Mouse (Mus musculus): ENCODE data around the gene Insrr. TPM values are rescaled to one million over a fixed set of nuclear protein-coding genes. Genes with fewer than 3 reads are reported as not detected.

Insrr gene
- total RNA-seq (2021): under 1 TPM; 0.29 to 0.30 TPM
- long read RNA-seq, partial matches to known transcripts: 1 of 1 reads
- long read RNA-seq, other reads (novel, unspliced or antisense): 0 of 1 reads

DNA sequence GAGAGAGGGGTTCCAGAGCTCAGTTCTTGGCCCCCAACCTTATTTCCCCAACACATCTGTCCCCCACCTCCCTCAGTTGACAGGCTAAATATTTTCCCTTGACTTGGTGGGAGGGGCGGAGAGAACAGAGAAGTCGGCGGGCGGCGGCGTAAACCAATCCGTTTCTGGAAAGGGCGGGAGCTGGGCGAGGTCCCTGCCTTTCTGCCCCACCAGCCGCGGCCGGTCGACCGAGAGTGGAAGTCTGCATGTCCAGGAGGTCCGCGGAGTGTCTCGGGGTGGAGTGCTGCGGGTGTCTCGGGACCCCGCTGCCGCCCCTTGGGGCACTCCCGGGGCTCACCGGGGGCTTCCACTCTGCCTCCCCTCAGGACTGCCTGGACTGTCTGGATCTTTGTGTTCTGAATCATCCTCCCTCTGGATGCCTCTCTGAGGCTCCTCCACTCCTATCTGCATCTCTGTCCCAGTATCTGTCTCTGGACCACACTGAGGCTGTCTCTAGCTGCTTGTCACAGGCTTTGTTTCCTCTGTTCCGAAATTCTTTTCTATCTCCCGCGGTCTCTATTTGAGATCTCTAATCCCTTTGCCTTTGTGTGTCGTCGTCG is at the start of gene Insrr:
TSS of gene Insrr (plus strand) at position 216 of the 599 bp plus-strand sequence.
- DNase-seq (ENCODE audit: low spot score in 2 of 2): no peak

DNA sequence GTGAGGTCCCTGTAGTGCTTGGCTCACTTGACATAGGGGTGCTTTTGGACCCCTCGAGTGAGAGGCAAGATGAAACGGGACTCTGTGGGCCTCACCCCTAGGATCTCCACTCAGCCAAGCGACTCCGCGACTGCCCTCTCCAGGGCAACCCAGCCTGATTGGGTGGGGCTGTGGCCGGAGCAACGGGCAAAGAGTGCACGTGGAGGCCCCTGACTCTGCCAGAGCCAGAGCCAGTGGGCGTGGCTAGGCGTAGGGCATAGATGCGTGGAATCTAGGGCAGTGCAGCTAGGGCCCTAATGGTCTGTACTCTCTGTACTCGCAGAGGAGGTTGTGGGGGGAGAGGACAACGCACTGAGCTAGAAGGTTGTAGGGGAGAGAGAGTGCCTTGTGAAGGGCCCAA is 48.3 kb upstream of the Insrr start, which contains the start of gene Lrrc71:
TSS of gene Lrrc71 (minus strand) at position 195 of the 400 bp plus-strand sequence.
- no peak for DNase-seq (ENCODE audit: low spot score in 2 of 2)

DNA sequence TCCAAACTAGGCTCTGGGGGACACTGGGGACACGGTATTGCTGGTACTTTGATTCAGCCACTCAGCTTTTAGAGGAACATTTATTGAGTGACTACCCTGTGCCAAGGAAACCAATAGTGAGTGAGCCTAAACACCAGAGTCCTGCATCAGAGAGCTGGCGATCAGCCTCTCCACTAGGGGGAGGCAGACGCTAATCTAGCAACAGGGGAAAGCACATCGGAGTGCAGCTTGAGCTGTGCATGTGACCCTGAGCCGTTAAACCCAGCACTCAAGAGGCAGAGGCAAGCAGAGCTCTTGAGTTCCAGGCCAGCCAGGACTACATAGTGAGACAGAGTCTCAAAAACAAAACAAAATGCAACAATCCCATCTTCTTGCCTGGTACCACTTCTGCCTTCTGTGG is 47.7 kb upstream of the Insrr start:
- peak in 1 of 2 experiments; percentile 58 for DNase-seq (ENCODE audit: low spot score in 2 of 2)

DNA sequence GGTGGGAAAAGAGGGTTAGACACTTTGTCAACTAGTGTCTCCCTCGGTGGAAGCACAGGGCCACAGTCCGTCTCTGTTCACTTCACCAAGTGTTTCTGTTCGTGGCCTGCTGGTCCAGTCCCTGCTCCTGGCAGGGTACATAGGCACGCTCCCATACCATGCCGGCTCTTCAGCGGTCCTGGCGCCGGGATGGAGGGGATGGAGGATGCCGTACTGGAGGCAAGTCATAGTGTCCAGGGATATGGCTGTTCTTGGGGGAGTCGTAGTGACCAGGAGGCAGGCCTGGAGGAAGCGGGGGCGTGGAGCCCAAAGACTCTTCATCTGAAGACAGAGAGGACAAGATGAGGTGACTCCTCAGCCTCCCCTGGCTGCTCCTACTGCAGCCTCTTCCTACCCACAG is 46.8 kb upstream of the Insrr start:
- DNase-seq (ENCODE audit: low spot score in 2 of 2): no peak

DNA sequence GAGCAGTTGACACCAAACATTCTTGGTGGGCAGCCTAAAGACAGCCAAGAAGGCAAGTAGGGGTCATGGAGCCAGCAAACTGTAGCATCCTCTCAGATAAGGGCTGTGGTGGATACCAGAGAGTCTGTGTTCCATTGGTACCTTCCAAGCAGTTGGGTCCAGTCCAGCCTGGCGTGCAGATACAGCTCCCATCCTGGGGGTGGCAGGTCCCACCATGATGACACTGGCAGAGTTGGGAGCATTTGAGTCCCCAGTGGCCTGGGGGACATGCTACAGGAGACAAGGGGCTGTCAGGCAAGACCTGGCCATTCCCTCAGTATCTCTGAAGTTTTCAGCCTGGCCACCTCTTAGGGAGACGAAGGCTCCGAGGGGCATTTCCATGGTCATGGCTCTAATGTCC is 44.2 kb upstream of the Insrr start:
- DNase-seq (ENCODE audit: low spot score in 2 of 2): no peak

DNA sequence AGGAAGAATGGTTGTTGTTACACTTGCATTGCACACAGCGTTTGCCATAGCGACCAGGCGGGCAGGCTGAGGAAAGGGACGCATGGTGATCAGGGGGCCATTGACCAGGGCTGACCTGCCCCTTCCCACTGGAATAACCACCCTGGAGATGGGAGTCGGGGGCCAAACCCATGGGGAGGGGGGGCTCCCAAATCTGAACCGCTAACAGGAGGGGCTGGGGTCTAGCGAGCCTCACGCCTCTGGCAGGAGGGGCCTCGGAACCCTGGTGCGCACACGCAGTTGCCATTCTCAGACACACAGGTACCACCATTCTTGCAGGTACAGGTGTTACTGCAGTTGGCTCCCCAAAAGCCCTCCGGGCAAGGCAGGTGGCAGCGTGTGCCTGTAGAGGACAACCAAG is 42.9 kb upstream of the Insrr start:
- DNase-seq (ENCODE audit: low spot score in 2 of 2): no peak

DNA sequence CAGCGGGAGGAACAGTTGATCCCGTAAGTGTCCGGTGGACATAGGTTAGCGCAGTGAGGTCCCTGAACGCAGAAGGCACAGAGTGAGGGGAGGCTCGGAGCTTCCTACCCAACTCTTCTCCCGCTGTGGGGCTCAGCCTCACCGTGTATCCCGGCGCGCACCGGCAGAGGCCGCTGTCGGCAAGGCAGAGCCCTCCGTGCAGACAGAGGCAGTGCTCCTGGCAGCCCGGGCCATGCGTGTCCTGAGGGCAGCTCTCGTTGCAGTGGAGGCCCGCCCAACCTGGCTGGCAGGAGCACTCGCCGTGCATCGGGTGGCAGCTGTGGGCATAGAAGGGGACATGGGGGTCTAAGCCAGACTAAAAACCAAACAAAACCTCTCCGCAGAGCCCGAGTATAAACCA is 40.8 kb upstream of the Insrr start:
- DNase-seq (ENCODE audit: low spot score in 2 of 2): peak; percentile 95

DNA sequence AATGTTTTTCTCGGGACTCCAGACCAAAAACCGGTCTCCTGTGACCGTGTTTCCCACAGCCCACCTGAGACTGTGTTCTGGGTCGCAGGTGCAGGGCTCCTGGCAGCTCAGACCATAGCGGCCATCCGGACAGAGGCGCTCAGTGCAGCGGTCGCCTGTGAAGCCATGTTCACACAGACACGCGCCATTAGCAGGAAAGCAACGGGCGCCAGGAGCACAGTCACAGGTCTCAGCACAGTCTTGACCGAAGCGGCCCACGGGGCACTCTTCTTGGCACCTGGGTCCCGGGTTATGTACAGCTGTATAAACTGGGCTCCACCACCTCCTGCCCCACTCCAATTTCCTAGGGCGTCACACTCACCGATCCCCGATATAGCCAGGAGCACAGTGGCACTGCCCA is 40.3 kb upstream of the Insrr start:
- no peak for DNase-seq (ENCODE audit: low spot score in 2 of 2)

DNA sequence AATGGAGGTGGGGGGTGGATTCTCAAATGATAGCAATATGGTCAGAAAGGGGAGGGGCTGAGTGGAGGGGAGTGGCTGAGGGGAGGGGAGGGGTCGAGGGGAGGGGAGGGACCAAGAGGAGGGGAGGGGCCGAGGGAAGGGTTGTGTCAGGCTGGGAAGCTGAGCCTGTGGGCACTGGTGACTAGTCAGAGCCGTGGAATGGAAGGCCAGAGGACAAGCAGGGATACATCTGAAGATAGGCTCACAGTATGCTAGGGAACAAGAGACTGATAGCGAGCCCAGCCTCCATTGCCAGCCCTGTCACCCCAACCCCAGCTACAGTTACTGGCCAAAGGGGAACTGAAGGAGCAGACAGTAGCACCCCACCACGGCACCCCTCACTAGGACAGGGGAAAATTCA is 38.1 kb upstream of the Insrr start:
- no peak for DNase-seq (ENCODE audit: low spot score in 2 of 2)

DNA sequence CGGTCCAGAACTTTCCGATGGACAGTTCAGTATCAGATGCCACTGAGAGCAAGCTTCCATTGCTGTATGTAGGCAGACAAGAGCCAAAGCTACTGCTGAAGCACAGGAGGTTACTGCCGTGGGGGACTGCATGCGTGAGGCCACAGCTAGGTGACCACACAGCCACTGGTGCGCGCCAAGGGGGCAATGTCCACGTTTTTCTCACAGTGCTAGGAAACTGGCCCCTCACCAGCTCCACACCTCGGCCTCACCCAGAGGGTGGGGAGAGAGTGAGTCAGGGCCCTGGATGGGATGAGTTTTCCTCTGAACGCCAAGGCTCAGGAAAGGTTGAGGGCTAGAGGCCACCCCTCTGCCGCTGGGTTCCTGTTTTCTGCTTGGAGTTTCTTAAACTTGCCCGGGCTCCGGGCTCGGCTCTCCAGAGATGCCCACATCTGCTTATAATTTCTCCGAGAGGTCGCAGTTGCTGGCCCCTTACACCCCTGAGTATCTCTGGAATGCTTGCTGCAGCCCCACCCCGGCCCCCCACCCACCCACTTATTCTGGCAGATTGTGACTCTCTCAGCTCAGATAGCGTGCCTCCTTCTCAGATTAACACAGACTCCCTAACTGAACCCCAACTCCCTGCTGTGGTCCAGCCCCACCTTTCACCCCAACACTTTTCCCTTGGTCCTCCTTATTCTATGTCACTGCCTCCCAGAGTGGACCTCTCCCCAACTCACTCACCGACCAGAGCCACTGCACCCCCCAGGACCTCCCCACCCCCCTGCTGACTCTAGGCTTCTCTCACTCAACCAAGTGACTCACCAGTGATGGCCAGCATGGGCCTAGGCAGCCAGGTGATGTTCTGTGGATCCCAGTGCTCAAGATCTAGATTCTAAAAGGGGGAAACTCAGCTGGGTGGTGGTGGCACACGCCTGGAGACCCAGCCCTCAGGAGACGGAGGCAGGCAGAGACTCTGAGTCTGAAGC is 35.1 kb upstream of the Insrr start:
- DNase-seq (ENCODE audit: low spot score in 2 of 2): no peak

DNA sequence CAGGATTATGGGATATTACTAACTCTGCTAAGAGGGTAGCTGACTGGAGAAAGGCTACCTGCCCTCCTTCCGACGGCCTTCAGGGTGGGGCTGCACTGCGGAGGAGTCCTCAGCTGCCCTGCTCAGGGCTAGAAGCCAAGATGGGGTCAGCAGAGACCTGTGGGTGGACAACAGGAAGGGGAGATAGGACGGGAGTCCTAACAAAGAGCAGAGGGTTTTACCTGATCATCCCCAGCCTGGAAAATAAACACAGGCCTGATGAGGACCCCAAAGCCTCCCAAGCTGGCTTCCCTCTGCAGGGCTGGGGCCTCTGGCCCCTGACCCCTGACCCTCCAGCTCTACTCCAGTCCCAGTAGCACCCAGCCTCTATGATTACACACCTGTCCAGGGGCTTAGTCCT is 33.5 kb upstream of the Insrr start:
- DNase-seq (ENCODE audit: low spot score in 2 of 2): no peak

DNA sequence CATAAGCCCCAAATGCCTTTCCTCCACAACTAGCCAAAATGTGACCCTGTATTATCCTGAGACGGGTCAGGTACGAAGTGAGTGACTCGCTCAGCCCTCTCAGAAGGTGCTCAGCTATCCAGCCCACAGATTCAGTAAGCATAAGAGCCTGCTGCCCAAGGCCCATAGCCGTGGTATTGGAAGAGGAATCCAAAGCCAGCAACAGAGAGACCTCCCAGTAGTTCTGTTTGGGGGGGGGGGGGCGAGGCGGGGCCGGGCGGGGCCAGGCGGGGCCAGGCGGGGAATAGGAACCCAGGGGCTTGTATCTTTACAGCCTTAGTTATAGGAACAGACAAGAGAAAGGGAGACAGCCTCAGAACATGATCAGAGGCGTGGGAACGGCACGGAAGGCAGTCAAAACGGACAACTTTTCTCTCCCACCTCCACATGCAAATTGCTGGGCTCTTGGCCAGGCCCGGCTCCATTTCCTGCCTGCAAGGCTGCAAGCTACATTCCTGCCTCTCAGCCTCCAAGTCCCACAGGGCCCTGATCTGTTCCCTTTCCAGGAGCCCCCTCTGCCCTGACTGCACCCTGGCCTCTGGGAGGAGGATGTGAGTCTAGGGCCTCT is 33.0 kb upstream of the Insrr start:
- DNase-seq (ENCODE audit: low spot score in 2 of 2): peak; percentile 73 to 75

DNA sequence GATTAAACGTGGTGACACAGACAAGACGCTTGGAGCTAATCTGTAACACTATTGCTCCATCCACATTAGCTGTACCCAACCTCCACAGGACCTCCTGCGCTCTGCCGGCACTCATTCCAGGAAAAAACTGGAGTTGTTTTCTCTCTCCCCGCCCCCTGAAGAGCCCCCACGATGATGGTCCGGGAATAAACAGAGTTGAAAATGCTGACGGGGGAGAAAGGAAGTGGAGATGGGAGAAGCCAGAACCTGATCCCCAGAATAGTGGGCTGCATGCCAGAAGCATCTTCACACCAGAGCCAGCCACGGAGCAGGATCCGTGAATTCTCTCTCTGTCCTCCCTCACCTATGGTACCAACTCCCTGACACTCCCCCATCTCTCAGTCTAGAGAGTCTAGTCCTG is 32.2 kb upstream of the Insrr start:
- DNase-seq (ENCODE audit: low spot score in 2 of 2): no peak

DNA sequence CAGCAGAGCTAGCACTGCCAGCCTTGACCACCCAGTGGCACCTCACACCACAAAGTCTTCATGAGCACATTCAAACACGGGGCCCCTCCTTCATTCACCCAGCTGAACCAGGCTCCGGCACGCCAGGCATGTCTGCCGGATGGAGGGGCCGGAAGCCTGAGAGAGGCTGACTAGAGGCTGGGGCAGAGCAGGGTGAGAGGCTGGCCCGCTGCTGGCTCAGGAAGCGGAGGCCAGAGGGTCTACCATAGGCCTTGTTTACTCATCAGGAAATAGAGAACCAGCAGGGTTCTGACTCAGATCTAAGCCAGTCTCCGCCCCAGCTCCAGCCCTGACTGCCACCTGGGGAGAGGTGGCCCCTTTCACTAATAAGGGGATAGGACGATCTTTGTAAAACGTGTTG is 31.7 kb upstream of the Insrr start:
- DNase-seq (ENCODE audit: low spot score in 2 of 2): peak in 1 of 2 experiments; percentile 31

DNA sequence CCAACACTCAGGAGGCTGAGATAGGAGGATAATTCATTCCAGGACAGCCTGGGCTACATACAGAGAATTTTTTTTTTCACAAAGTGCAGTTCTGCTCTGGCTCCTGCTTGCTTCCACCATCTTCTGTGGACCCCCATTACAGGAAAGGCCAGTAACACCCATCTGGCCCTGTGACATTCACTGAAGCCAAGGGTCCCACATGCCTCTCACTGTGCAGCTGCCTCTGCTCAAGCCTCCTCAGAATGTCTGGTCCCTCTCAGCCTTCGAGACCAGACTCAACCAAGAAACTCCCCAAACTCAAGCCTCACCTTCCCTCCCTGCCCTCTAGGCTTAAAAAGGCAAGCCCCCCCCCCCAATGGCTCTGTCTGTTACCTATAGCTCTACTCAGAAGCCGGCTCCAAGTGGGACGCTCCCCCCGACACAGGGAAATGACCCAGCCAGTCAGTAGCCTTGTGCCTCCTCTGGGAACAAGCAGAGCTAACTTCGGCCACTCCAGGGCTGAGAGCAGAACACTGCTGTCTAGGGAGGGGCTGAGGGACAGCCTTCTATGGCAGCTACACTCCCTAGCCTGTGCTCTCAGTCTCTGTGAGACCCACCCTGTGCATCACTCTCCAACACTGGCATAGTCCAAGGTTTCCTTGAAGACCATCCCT is 31.0 kb upstream of the Insrr start:
- DNase-seq (ENCODE audit: low spot score in 2 of 2): no peak

DNA sequence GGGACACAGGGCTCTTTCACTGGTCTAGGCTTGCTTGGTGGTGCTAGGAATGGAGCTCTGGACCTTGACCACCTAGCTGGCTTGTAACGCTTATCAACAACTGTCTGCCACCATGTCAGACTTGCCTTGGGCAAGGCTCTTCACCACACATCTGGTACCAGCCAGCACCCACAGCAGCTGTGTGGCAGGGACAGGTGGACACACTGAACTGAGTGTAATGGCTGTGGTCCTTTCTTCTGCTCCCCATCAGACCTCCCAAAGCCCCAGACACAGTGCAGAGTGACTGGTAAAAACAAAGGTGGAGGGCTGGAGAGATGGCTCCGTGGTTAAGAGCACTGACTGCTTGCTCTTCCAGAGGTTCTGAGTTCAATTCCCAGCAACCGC is 30.5 kb upstream of the Insrr start:
- no peak for DNase-seq (ENCODE audit: low spot score in 2 of 2)

DNA sequence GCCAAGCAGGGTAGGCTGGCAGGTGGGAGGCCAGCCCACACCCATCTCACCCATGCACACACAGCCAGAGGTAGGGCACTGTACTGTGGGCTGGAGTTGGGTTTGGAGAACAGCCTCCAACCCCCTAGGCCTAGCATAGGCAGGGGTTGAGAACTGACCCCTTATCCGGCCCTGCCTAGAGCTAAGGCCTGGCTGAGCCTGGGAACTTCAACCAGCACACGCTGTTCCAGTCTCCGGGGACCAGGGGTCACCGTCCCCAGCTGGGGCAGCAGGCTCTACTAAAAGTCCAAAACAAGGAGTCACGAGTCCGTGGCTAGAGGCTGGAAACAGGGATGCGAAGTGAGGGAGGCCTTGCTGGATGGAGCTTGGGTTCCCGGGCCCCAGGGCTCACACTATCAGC is 29.0 kb upstream of the Insrr start:
- no peak for DNase-seq (ENCODE audit: low spot score in 2 of 2)

DNA sequence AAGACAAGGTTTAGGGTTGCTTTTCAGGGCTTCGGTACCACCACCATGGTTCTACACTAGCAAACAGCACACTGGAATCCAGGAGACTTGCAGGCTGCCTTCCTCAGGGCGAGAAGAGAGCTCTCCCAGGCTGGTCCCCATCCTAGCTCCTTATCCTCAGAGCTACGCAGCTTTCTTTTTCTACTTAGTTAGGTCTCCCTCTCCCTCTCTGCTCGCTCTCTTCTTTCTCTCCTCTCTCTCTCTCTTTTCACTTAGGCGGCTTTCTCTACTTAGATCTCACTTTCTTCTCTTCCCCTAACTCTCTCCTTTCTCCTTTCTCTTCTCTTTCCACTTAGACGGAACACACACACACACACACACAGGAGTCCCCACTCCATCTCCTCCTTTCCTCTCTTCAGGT is 28.3 kb upstream of the Insrr start:
- DNase-seq (ENCODE audit: low spot score in 2 of 2): no peak

DNA sequence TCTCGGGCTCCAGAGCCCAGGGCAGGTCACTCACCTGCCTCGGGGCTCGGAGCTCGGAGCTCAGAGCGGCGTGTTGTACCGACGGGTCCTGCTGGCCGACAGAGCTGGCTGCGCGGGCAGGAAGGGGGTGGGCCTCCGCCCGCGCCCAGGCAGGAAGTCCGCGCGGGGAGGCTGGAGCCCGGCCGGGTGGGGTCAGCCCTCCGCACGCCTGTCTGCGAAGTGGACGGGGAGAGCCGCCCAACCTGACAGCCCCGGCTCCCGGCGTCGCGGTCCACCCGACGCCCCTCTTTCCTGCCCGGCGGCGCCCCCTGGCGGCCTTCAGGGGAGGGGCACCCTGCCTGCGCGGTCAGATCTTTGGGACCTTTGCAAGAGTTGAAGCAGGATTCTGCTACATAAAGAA is 27.9 kb upstream of the Insrr start:
- DNase-seq (ENCODE audit: low spot score in 2 of 2): peak; percentile 69 to 75

DNA sequence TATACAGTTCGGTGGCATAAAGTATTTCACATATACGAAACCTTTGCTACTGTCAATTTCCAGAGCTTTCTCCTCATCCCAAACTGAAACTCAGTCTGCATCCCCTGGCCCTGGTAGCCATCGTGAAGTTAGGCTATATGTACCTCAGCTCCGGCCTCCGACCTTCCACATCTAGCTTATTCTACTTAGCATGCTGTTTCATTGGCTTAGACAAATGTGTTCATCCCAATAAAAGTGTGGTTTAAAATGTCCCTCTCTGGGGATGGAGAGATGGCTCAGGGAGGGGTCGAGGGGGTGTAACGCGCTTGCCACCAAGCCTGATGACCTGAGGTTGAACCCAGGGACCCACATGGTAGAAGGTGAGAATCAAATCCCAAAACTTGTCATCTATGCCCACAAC is 27.2 kb upstream of the Insrr start:
- DNase-seq (ENCODE audit: low spot score in 2 of 2): no peak

DNA sequence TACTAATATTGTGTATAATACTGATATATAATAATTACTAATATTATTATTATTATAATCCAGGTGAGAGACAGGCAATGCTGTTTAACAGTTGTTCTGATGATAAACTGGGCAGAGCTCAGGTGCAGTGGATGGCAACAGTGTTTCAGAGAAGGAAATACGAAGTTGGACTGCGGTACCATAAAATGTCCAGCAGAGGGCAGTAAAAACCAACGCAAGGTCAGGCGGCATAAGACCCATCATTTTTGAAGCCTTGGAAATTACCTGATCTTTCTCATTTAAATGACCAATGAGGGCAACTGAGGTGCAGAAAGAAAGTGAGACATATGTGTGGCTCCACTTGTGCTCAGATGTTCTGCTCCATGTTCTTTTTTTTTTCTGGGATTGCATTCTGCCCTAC is 26.5 kb upstream of the Insrr start:
- peak; percentile 47 to 63 for DNase-seq (ENCODE audit: low spot score in 2 of 2)

DNA sequence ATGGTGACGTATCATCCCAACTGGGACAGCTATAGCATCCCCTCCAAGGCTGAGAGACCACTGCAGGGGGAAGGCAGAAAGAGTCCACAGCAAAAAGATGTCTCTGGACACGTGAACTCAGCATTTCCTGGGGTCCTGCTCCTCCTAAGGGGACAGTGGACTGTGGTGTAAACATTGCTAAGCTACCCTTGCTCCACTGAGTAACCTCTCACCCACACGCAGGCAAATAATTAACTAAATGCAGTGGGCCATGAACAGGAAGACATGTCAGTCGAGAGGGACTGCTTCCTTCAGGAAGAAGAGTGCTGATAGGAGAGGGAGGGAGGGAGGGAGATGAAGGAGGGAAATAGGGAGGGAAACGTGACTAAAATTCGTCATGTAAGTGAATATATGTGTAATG is 25.7 kb upstream of the Insrr start:
- no peak for DNase-seq (ENCODE audit: low spot score in 2 of 2)

Data from layer of hippocampus, postnatal 10 days (tissue).